Mouse (Mus musculus) MEL (cell line): ENCODE measurements at regions not wholly inside any gene's neighbourhood (a gene's known extent, or its start where the extent isn't known, plus 50 kb on each side); places are given as distances from the start of the nearest gene placed in this dataset.

Source experiments
- CTCF ChIP-seq, 3 experiments: IDR thresholded peaks in 2 of 3; conservative IDR thresholded peaks in 1 of 3; 2 replicates each; pipeline ENCODE4 v1.5.1; 2011 to 2012; ENCODE audit warnings: low read length in 3 of 3, low read depth in 2 of 3, mild to moderate bottlenecking in 2 of 3, improper control_type of control experiment in 1 of 3, inconsistent platforms in 1 of 3, mixed read lengths in 1 of 3, moderate library complexity in 1 of 3; ENCODE audit not compliant: control insufficient read depth in 1 of 3, insufficient read depth in 1 of 3, poor library complexity in 1 of 3, severe bottlenecking in 1 of 3
- E2F4 ChIP-seq: IDR thresholded peaks from 2 replicates; pipeline ENCODE4 v1.6.1; 2011; ENCODE audit warnings: low read depth, low read length, improper control_type of control experiment, borderline replicate concordance
- EP300 ChIP-seq, 2 experiments: IDR thresholded peaks; 2 replicates each; pipeline ENCODE4 v1.6.1; 2011; ENCODE audit warnings: improper control_type of control experiment in 2 of 2, low read length in 2 of 2, low read depth in 1 of 2, mild to moderate bottlenecking in 1 of 2
- GATA1 ChIP-seq: IDR thresholded peaks from 2 replicates; pipeline ENCODE4 v1.6.1; 2011; ENCODE audit warnings: low read depth, low read length, improper control_type of control experiment
- HCFC1 ChIP-seq: IDR thresholded peaks from 2 replicates; pipeline ENCODE4 v1.6.1; 2012; ENCODE audit warnings: low read depth, mild to moderate bottlenecking, inconsistent platforms, low read length, improper control_type of control experiment, moderate library complexity
- MAX ChIP-seq: IDR thresholded peaks from 2 replicates; pipeline ENCODE4 v1.6.1; 2011; ENCODE audit warnings: low read length, improper control_type of control experiment
- MXI1 ChIP-seq: IDR thresholded peaks from 2 replicates; pipeline ENCODE4 v1.6.1; 2011; ENCODE audit warnings: mild to moderate bottlenecking, low read depth, low read length, improper control_type of control experiment
- MYC ChIP-seq: IDR thresholded peaks from 2 replicates; pipeline ENCODE4 v1.6.1; 2011; ENCODE audit warnings: low read depth, mild to moderate bottlenecking, low read length, improper control_type of control experiment, moderate library complexity
- POLR2A ChIP-seq, 2 experiments: IDR thresholded peaks; 2 replicates each; pipeline ENCODE4 v1.6.1; 2011 to 2012; ENCODE audit warnings: low read length in 2 of 2, mild to moderate bottlenecking in 2 of 2, control low read depth in 1 of 2, improper control_type of control experiment in 1 of 2, low read depth in 1 of 2, moderate library complexity in 1 of 2; ENCODE audit not compliant: control insufficient read depth in 1 of 2, insufficient read depth in 1 of 2, poor library complexity in 1 of 2
- TCF12 ChIP-seq: IDR thresholded peaks from 2 replicates; pipeline ENCODE4 v1.6.1; 2014; ENCODE audit warnings: low read depth, mild to moderate bottlenecking, inconsistent platforms, low read length, improper control_type of control experiment, moderate library complexity
- USF1 ChIP-seq: IDR thresholded peaks from 2 replicates; pipeline ENCODE4 v1.6.1; 2014; ENCODE audit warnings: low read depth, mild to moderate bottlenecking, inconsistent platforms, low read length, improper control_type of control experiment, moderate library complexity

DNA sequence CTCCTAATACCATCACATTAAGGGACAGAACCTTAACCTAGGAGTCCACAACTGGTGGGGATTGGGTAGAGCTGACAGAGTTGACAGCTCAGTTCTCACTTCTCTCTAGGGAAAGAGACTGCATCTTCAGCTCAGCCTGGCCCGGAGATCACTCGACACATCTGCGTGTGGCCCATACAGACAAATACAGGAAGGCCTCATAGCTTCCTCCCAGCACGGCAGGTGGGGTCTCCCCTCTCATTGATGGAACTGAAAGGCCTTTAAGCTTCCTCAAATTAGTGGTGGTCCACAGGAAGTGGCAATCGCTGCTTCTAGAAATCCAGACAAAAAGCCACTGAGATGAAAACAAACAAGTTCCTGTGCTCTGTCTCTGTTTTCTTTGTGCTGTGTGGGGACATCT is 83.4 kb upstream of the Cxcr4 start:
- TF ChIP-seq HCFC1 (no peak), EP300 (IDR thresholded peaks at IDR 0.05; ENCODE audit: low read depth in 1 of 2, low read length in 2 of 2) (no peak), E2F4 (no peak), USF1 (no peak), GATA1 (no peak), TCF12 (no peak), MYC (no peak), CTCF (IDR thresholded peaks at IDR 0.05 in 2 of 3, conservative IDR thresholded peaks at IDR 0.05 in 1 of 3; ENCODE audit: control insufficient read depth in 1 of 3, insufficient read depth in 1 of 3, low read depth in 2 of 3, low read length in 3 of 3, poor library complexity in 1 of 3, severe bottlenecking in 1 of 3) (no peak), MXI1 (no peak), MAX (no peak), POLR2A (IDR thresholded peaks at IDR 0.05; ENCODE audit: control insufficient read depth in 1 of 2, insufficient read depth in 1 of 2, low read depth in 1 of 2, low read length in 2 of 2, poor library complexity in 1 of 2) (no peak)
